Mouse (Mus musculus): Measurements from ENCODE around the gene Rpl3.
"Not testable (repeated sequence)": the region's sequence is repeated elsewhere in the genome, so short reads cannot be mapped to it uniquely, and the experiment has no call there.

Gene Rpl3

GRCm38 (mm10) chr15:80091121-80091955 lies at the start of gene Rpl3, which contains the start of gene Syngr1:
TSS of gene Rpl3 (minus strand) at chr15:80091868.
TSS of gene Syngr1 (plus strand) at chr15:80091334.
- DNase-seq = peak; percentile 81

GRCm38 (mm10) chr15:80140878-80141277 lies 49.2 kb upstream of the Rpl3 start:
- no peak for DNase-seq

- DNase-seq = no peak
These were observed 48.6 kb upstream of the Rpl3 start for GRCm38 (mm10) chr15:80140302-80140701.

DNA sequence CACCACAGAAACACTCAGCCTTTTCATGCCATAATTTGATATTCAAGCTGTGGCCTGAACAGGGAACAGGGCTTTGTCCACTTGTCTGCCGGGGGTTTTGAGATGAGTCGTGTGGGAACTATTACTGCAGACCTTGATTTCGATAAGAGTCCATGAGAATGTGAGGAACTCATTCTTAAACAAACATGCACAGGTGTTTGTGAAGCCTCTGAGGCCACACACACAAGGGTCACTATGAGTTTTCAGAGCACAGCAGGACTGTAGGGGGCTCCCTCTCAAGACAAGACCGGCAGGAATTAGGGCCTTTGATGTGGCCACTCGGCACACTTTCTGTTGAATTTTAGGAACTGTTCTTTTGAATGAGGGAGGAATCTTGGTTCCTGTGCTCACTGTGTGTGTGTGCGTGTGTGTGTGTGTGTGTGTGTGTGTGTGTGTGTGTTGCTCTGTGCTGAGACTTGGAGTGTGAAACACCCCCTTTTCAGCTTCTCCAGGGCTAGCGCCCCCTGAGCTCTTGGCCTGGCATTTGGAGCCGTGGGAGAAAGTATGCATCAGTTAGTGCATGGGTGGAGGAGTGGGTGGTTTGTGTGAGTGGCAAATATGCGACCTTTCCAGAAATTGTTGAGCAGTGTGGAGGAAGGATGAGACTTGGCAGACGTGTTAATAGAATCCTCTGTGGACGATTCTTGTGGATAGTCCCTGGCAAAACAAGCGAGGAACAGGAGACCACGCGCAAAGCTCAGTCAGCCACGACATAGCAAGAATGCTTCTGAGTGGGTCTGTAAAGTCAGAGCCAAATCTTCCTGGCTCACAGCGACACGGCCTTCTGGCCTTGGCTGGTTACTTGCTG lies 46.5 kb upstream of the Rpl3 start:
- DNase-seq = peak; percentile 76

GRCm38 (mm10) chr15:80136645-80137044 lies 45.0 kb upstream of the Rpl3 start:
- DNase-seq = no peak

- no peak for DNase-seq
These were observed 43.8 kb upstream of the Rpl3 start for GRCm38 (mm10) chr15:80135499-80135898.

DNA sequence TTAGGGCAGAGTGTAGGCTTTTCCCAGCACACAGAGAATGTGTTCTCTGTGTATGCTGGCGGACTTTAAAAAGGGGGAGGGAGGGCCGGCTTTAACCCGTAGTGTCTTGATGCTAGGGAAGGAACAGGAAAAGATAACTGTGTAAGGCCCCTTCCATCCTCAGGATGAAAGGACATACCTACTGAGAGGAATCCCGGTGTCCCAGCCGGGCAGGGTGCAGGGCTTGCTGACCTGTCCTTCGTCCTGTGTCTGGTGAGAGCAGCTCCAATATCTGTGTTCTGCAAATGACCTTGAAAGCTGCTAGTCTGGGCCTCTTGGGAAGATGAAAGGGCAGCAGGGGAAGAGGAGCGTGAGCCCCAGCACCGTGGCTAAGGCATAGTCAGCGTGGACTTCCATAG lies 42.8 kb upstream of the Rpl3 start:
- DNase-seq = no peak

DNA sequence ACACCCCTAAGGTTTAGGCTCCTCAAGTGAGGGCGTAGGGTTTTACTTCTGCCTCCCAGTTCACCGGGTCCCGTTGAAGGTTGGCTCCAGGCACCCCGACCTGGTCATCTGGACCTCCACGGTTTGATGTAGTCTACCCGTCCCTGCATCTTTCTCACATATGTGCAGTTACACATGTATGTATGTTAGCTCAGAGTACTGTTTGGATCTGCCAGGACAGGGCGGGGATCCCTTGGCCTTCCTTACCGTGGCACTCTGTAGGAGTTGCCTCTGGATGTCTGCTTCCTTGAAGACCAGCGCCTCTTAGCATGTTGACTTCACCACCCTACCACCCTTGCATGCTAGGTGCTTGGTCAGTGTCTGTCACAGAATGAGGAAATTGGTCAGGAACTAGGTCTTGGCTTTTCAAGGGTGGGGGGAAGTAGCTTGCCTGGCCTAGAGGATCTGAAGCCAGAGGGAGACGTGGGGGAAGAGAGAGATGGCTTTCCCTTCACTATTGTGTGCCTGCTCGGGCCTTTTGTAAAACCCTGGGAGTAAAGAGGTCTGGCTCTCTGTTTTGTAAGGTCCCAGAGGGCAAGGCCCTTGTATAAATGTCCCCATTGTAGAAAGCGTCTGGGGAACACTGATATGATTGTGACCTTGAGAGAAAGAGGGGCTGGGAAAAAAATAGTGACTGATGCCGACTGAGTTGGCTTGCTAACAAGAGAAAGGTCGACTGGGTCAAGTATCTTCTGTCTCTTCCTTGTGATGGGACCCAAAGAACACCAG lies 42.2 kb upstream of the Rpl3 start:
- peak; percentile 65 for DNase-seq

GRCm38 (mm10) chr15:80132993-80133586 lies 41.4 kb upstream of the Rpl3 start, which contains the start of gene Tab1:
TSS of gene Tab1 (plus strand) at chr15:80133127.
- peak; percentile 92 for DNase-seq

DNA sequence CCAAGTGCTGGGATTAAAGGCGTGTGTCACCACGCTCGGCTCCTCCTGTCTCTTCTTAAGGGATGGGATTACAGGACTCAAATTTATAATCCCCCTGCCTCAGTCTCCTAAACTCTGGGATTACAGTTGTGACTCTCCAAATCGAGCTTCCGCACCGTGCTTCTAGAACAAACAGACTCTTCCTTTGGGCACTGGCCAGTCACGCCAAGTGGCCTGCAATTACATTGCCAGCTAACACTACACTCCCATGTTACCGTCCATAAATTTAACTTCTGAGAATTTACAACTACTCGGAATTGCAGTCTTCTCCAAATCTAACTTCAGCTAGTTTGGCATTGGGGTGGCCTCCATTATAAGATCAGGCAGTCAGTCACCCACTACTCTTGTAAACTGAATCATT lies 40.8 kb upstream of the Rpl3 start:
- DNase-seq = no peak

DNA sequence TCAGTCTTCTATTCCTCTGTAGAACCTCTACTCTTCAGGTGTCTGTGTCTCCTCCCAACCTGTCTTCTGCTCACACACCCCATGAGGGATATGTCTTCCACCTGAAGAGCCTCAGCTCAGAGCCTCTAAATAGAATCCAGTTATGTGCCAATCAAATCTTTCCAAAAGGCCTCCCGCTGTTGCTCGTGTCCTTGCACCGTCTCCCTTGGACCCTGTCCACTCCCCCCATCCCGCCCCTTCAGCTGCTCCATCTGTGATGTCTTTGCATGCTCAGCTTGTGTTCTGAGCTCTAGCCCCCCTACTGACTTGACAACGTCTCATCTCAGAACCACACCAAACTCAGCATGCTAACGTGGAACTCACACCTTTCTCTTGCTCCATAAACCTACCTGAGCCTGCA lies 39.8 kb upstream of the Rpl3 start:
- no peak for DNase-seq

GRCm38 (mm10) chr15:80130689-80131088 lies 39.0 kb upstream of the Rpl3 start:
- no peak for DNase-seq

- DNase-seq = no peak
These were observed 38.3 kb upstream of the Rpl3 start for GRCm38 (mm10) chr15:80129982-80130381.

GRCm38 (mm10) chr15:80127191-80127590 lies 35.5 kb upstream of the Rpl3 start:
- no peak for DNase-seq

- no peak for DNase-seq
These were observed 33.0 kb upstream of the Rpl3 start for GRCm38 (mm10) chr15:80124651-80125050.

- DNase-seq = not testable (repeated sequence)
These were observed 30.8 kb upstream of the Rpl3 start for GRCm38 (mm10) chr15:80122431-80122830.

GRCm38 (mm10) chr15:80121721-80122325 lies 30.2 kb upstream of the Rpl3 start:
- DNase-seq = no peak

DNA sequence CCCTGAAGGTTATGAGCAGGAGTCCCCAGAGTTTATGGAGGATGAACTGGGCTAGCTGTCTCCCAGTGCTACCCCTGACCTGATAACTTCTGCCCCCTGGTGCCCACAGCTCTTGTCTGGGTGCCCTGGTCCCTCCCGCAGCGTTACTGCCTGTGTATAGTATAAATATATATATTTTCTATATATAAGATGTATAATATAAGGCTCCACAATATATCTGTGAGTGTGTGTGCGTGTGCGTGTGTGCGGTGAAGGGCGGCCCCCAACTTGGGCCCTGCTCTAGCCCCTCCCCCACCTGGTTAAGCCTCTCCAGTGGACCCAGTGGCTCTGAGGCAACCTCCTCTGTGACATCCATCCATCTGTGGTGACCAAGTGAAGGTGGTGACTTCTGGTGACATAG lies 27.4 kb upstream of the Rpl3 start:
- no peak for DNase-seq

- no peak for DNase-seq
These were observed 25.5 kb upstream of the Rpl3 start for GRCm38 (mm10) chr15:80117154-80117553.

- no peak for DNase-seq
These were observed 24.5 kb upstream of the Rpl3 start for GRCm38 (mm10) chr15:80115866-80116794.

DNA sequence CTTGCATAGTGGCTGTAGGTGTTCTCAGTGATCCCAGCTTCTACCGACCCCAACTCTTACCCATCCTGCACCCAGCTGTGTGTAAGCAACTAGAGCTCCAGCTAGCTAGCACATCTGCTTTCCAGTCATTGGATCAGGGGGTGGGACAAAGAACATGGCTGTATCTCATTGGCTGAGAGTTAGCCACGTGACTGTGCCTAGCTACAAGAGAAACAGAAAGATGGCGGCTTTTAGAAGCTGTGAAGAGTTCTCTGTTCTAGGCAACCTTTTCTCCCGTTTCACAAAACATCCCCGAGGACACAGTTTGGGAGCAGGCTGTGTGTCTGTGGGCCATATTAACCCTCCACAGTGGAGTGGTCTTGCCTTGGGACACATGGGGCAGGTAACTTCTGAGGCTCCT lies 23.6 kb upstream of the Rpl3 start:
- no peak for DNase-seq

Measured in layer of hippocampus, adult 9-11 months (tissue).